Mouse (Mus musculus) heart, embryonic 12.5 days (tissue): ENCODE measurements around the gene Ppm1k. TPM values are rescaled to one million over a fixed set of nuclear protein-coding genes. Genes with fewer than 3 reads are reported as not detected.
A peak's percentile ranks its signal among the peaks of the same experiment; 100 is the strongest.
"Not testable (repeated sequence)": the region's sequence is repeated elsewhere in the genome, so short reads cannot be mapped to it uniquely, and the experiment has no call there.

ENCODE experiments used
- ATAC-seq: fragments of 200-750 bp; cut with Nextera tagmentation; 2 replicates; pipeline ENCODE4 v1.8.0; 2017; ENCODE audit warnings: moderate TSS enrichment, moderate library complexity; ENCODE audit not compliant: insufficient number of reproducible peaks, low FRiP score
- H3K27ac ChIP-seq: fragments of 300-500 bp; sonication (generic); 2 replicates; pipeline ENCODE4 v1.5.1; 2016; ENCODE audit warnings: mild to moderate bottlenecking, moderate library complexity; ENCODE audit not compliant: poor library complexity, severe bottlenecking
- H3K27me3 ChIP-seq: fragments of 300-500 bp; sonication (generic); replicated peaks from 2 replicates; pipeline ENCODE4 v1.6.1; 2016; ENCODE audit warnings: mild to moderate bottlenecking, moderate library complexity
- H3K36me3 ChIP-seq: fragments of 300-500 bp; sonication (generic); 2 replicates; pipeline ENCODE4 v1.6.1; 2016; ENCODE audit warnings: mild to moderate bottlenecking, moderate library complexity
- H3K4me1 ChIP-seq: fragments of 300-500 bp; sonication (generic); replicated peaks from 2 replicates; pipeline ENCODE4 v1.6.1; 2016; ENCODE audit warnings: mild to moderate bottlenecking
- H3K4me2 ChIP-seq: fragments of 300-500 bp; sonication (generic); 2 replicates; pipeline ENCODE4 v1.6.1; 2016; ENCODE audit warnings: mild to moderate bottlenecking, moderate library complexity
- H3K4me3 ChIP-seq: fragments of 300-500 bp; sonication (generic); 2 replicates; pipeline ENCODE4 v1.5.1; 2016; ENCODE audit warnings: mild to moderate bottlenecking
- H3K9ac ChIP-seq: fragments of 300-500 bp; sonication (generic); 2 replicates; pipeline ENCODE4 v1.6.1; 2016; ENCODE audit warnings: mild to moderate bottlenecking, moderate library complexity
- H3K9me3 ChIP-seq: fragments of 300-500 bp; sonication (generic); replicated peaks from 2 replicates; pipeline ENCODE4 v1.6.1; 2016; ENCODE audit warnings: mild to moderate bottlenecking, moderate library complexity
- WGBS: fragments of 180-500 bp; shearing (Covaris S2); methylation state at CpG from one replicate; pipeline ENCODE4 v1.1.7; 2016; 5-methylcytosine and 5-hydroxymethylcytosine counted together
- polyA plus RNA-seq: library from polyadenylated mRNA; unstranded; fragments of >200 nt; fragmentation: Nextera tagmentation; extraction: Ambion mirVana; gene quantifications from 2 replicates; pipeline ENCODE4 v1.2.1, GENCODE M21; 2016

Gene Ppm1k
- polyA plus RNA-seq, 1 experiment from 2014 or later: 15.5 TPM

DNA sequence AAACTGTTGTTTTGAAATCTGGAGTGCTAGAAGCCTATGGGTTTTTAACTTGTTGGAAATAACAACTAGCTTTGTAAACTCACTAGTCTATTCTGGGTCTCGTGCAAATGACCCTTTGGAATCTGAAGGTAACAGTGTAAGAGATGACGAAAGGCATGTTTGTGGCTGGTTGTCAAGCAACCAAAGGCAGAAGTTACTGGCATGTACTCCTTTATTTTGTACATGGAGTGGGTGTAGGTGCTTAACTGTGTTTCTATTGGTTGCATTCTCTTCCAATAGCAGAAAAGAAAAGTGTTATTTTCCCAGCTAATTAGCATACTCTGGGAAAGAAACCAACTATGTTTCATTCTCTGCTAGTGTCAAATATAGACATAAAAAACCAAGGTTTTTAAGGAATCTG lies 9.6 kb upstream of the Ppm1k start:
- 33% methylated on average over 2 of the region's 2 CpGs for WGBS
- no peak for ATAC-seq

DNA sequence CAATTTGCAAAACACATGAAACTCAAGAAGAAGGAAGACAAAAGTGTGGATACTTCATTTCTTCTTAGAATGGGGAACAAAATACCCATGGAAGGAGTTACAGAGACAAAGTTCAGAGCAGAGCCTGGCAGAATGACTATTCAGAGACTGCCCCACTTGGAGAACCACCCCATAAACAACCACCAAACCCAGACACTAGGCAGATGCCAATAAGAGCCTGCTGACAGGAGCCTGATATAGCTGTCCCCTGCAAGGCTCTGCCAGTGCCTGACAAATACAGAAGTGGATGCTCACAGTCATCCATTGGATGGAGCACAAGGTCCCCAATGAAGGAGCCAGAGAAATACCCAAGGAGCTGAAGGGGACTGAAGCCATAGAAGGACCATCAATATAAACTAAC lies 8.3 kb upstream of the Ppm1k start:
- H3K9me3 ChIP-seq, ATAC-seq, H3K27me3 ChIP-seq, H3K36me3 ChIP-seq, H3K27ac ChIP-seq, H3K4me2 ChIP-seq, H3K9ac ChIP-seq, H3K4me1 ChIP-seq, H3K4me3 ChIP-seq: not testable (repeated sequence)

More for the DNA sequence above, 9.6 kb upstream of the Ppm1k start:
- Histone ChIP-seq H3K4me1 (no peaks in the 10 kb centered on the region), H3K27ac (no peak overlapping the region), H3K9me3 (no peaks in the 10 kb centered on the region), H3K27me3 (no peaks in the 10 kb centered on the region), H3K9ac (no peak overlapping the region), H3K36me3 (no peaks in the 10 kb centered on the region), H3K4me3 (no peak overlapping the region), H3K4me2 (no peak overlapping the region)

DNA sequence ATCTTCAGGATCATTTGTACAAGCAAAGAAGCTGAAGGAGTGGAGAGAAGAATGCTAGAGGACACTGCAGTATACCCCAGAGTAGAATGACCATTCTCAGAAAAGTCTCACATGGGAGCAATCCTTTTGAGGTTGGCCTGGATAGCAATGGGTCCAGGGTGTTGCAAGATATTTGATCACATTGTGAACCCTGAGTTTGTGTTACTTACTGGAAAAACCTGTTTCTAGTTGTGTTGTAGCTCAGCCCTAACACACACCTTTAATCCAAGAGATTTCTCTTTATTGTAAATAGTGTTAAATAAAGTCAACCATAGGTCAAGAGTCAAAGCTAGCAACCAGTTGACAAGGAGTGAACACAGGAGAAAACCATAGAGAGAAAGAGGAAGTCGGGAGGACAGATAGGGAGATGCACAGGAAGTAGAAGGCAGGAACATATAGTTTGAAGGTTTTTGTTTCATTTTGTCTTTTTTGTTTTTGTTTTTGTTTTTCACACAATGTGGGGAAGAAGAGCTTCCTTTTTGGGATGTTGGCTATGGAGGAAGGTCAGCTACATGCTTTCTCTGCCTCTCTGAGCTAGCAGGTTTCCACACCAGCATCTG lies 6.6 kb upstream of the Ppm1k start:
- no peaks in the 10 kb centered on the region for H3K27me3 ChIP-seq
- ATAC-seq: no peak
- H3K27ac ChIP-seq: no peak overlapping the region
- no peak overlapping the region for H3K4me2 ChIP-seq
- no peaks in the 10 kb centered on the region for H3K9me3 ChIP-seq
- WGBS: 73% methylated on average over 1 of the region's 1 CpGs
- H3K4me1 ChIP-seq: no peaks in the 10 kb centered on the region
- no peaks in the 10 kb centered on the region for H3K36me3 ChIP-seq
- H3K4me3 ChIP-seq: no peak overlapping the region
- H3K9ac ChIP-seq: no peak overlapping the region

GRCm38 (mm10) chr6:57540950-57541498 lies 5.8 kb upstream of the Ppm1k start:
- H3K27ac ChIP-seq: no peak overlapping the region
- no peak for ATAC-seq
- 82% methylated on average over 5 of the region's 5 CpGs for WGBS
- no peak overlapping the region for H3K9ac ChIP-seq
- H3K36me3 ChIP-seq: no peaks in the 10 kb centered on the region
- no peak overlapping the region for H3K4me2 ChIP-seq
- no peak overlapping the region for H3K4me3 ChIP-seq
- H3K4me1 ChIP-seq: no peaks in the 10 kb centered on the region
- no peaks in the 10 kb centered on the region for H3K9me3 ChIP-seq
- no peaks in the 10 kb centered on the region for H3K27me3 ChIP-seq

DNA sequence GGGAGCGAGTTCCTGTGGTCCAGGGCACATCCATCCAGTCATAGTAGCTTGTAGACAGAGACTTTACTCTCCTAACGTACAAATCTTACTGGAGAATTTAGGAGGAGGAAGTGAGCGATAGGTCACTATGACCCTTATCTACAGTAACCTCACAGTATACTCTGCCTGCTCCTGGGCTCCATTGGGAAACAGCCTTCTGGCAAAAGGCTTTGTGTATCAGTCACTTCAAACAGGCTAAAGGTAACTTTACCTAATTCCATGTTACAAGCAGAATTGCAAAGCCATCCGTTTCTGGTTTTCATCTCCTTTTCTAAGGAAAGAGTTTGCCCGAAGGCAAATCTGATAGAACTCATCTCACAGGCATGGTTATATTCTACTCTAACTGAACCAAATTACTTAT lies 2.6 kb upstream of the Ppm1k start:
- WGBS: 62% methylated on average over 5 of the region's 5 CpGs
- no peaks in the 10 kb centered on the region for H3K36me3 ChIP-seq
- H3K27me3 ChIP-seq: no peaks in the 10 kb centered on the region
- H3K4me2 ChIP-seq: no peak overlapping the region
- H3K4me3 ChIP-seq: no peak overlapping the region
- no peak for ATAC-seq
- no peaks in the 10 kb centered on the region for H3K9me3 ChIP-seq
- peaks cover 8% of the 10 kb centered on the region for H3K4me1 ChIP-seq
- H3K9ac ChIP-seq: no peak overlapping the region
- H3K27ac ChIP-seq: no peak overlapping the region

GRCm38 (mm10) chr6:57535971-57536669 lies 852 bp upstream of the Ppm1k start:
- Histone ChIP-seq H3K27ac (peak overlapping the region; percentile 91), H3K9ac (peak overlapping the region; percentile 64), H3K4me1 (peaks cover 19% of the 10 kb centered on the region), H3K36me3 (no peaks in the 10 kb centered on the region), H3K4me2 (peak overlapping the region; percentile 78), H3K27me3 (no peaks in the 10 kb centered on the region), H3K4me3 (peak overlapping the region; percentile 84), H3K9me3 (no peaks in the 10 kb centered on the region)
- WGBS: 26% methylated on average over 14 of the region's 14 CpGs
- ATAC-seq: peak; percentile 65

DNA sequence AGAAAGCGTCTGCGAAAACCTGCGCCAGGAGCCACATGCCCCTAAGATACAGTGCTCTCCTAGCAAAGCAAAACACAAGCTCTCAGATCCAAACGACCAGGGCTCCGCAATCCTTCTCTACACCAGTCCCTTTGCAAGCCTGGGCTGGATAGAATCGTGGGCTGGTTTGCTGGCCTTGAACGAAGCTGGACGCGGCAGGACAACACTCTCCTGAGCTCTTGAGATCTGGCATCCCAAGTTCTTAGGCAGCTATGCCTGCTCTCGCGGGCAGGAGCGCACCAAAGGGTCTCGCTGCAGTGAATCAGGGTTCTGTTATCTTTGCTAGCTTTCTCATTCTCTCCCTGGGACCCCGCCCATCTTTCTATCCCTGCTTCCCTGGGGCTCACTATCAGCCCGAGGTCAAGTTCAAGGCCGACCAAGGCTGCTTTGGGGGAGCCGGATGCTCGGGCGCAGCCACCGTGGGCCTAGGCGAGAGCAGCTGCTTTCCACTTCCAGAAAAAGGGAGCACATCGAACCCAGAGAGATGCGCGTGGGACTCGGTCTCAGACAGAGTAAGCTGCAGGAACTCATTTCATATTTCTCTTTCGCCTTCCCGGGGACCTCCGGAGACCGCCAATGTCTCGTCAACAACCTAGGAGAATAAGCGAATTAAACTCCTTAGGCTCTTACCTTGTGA lies 519 bp downstream of the Ppm1k start:
- peak overlapping the region; percentile 84 for H3K4me3 ChIP-seq
- peak overlapping the region; percentile 78 for H3K4me2 ChIP-seq
- no peaks in the 10 kb centered on the region for H3K9me3 ChIP-seq
- peak overlapping the region; percentile 86 for H3K9ac ChIP-seq
- H3K36me3 ChIP-seq: no peaks in the 10 kb centered on the region
- peaks cover 23% of the 10 kb centered on the region for H3K4me1 ChIP-seq
- H3K27me3 ChIP-seq: no peaks in the 10 kb centered on the region
- ATAC-seq: peak; percentile 34
- peak overlapping the region; percentile 93 for H3K27ac ChIP-seq
- WGBS: under 1% methylated on average over 31 of the region's 31 CpGs

DNA sequence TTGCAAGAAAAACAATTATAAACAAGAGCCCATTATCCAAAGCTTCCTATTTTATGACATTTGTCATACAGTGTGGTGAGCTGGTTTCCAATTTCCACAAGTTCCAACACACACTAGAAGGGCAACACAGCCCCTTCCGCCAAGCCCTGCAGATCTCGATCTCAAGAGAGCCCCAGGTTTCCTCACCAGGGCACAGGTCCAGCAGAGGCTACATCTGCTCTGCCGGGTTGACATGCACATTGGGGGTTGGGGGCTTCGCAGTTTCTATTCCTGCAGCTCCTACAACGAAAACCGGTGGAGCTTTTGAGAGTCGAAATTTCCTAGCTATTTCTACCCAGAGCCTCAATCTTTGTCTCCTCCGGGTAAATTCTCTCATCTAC lies 1.0 kb downstream of the Ppm1k start:
- no peak for ATAC-seq
- Histone ChIP-seq H3K4me2 (peak overlapping the region; percentile 78), H3K36me3 (no peaks in the 10 kb centered on the region), H3K4me3 (peak overlapping the region; percentile 84), H3K27ac (peak overlapping the region; percentile 93), H3K9ac (peak overlapping the region; percentile 86), H3K27me3 (no peaks in the 10 kb centered on the region), H3K4me1 (peaks cover 23% of the 10 kb centered on the region), H3K9me3 (no peaks in the 10 kb centered on the region)
- WGBS: 2% methylated on average over 8 of the region's 8 CpGs

GRCm38 (mm10) chr6:57533410-57533809 lies 1.9 kb downstream of the Ppm1k start:
- Histone ChIP-seq H3K4me1 (peaks cover 23% of the 10 kb centered on the region), H3K27me3 (no peaks in the 10 kb centered on the region), H3K9ac (peak overlapping the region; percentile 86; the same call in 1 of the 2 replicates), H3K27ac (peak overlapping the region; percentile 46; the same call in 1 of the 2 replicates), H3K36me3 (no peaks in the 10 kb centered on the region), H3K4me2 (peak overlapping the region; percentile 78), H3K4me3 (peak overlapping the region; percentile 84), H3K9me3 (no peaks in the 10 kb centered on the region)
- WGBS: 23% methylated on average over 2 of the region's 2 CpGs
- no peak for ATAC-seq

DNA sequence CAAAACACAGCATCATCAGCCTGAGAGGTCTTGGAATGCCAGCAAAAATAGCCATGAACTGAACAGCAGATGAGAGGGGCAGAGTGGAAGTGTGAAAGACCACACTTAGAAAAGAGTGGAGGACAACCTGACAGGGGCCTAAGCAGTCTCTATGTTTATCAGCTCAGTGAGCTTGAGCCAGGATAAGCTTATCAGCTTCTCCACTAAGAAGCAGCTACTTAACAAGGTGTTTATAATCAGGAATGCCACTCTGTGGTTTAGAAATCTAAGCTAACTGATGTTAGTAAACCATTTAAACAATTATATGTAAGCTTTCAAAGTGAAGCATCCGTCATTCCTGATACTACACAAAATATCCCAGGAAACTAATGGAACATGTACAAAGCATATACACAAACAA lies 3.2 kb downstream of the Ppm1k start:
- Histone ChIP-seq H3K27ac (peak overlapping the region; percentile 80), H3K9me3 (no peaks in the 10 kb centered on the region), H3K27me3 (no peaks in the 10 kb centered on the region), H3K9ac (no peak overlapping the region), H3K4me1 (peaks cover 23% of the 10 kb centered on the region), H3K36me3 (no peaks in the 10 kb centered on the region), H3K4me3 (0 out of 2 replicates have a peak overlapping the region, but pooled peaks have one; percentile 0), H3K4me2 (peak overlapping the region; percentile 55)
- no peak for ATAC-seq
- 38% methylated on average over 1 of the region's 1 CpGs for WGBS

DNA sequence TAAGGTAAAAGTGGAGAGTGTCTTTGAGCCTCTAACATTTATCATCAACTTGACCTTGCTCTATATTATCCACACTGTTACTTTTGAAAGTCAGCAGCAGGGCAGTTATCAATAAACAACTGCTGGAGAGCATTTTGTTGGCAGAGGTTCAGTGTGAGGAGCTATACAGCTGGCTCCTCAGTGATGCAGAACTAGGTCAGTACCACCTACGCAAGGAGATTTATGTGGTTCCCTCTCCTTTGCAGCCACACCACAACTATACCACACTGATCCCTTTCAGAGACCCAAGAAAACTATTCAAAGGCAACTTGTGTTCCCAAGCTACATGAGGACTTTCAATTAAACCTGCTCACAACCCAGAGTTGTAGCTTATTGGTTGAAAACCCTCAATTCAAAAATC lies 3.8 kb downstream of the Ppm1k start:
- ATAC-seq: no peak
- 0 out of 2 replicates have a peak overlapping the region, but pooled peaks have one; percentile 0 for H3K4me3 ChIP-seq
- 46% methylated on average over 1 of the region's 1 CpGs for WGBS
- peaks cover 23% of the 10 kb centered on the region for H3K4me1 ChIP-seq
- H3K27ac ChIP-seq: peak overlapping the region; percentile 80
- H3K9ac ChIP-seq: no peak overlapping the region
- no peaks in the 10 kb centered on the region for H3K36me3 ChIP-seq
- H3K27me3 ChIP-seq: no peaks in the 10 kb centered on the region
- peak overlapping the region; percentile 55 for H3K4me2 ChIP-seq
- no peaks in the 10 kb centered on the region for H3K9me3 ChIP-seq
